Mouse (Mus musculus) heart, embryonic 15.5 days (tissue): ENCODE data around the gene Rassf3. TPM values are rescaled to one million over a fixed set of nuclear protein-coding genes. Genes with fewer than 3 reads are reported as not detected.

Experiments
- ATAC-seq: fragments of 200-750 bp; cut with Nextera tagmentation; replicated peaks from 2 replicates; pipeline ENCODE4 v1.8.0; 2017; ENCODE audit warnings: low read depth, moderate TSS enrichment; ENCODE audit not compliant: insufficient number of reproducible peaks, insufficient read depth, low FRiP score
- H3K27ac ChIP-seq: fragments of 300-500 bp; sonication (generic); 2 replicates; pipeline ENCODE4 v1.5.1; 2015; ENCODE audit warnings: mild to moderate bottlenecking, inconsistent platforms
- H3K27me3 ChIP-seq: fragments of 300-500 bp; sonication (generic); 2 replicates; pipeline ENCODE4 v1.6.1; 2015; ENCODE audit warnings: inconsistent platforms
- H3K36me3 ChIP-seq: fragments of 300-500 bp; sonication (generic); 2 replicates; pipeline ENCODE4 v1.6.1; 2015; ENCODE audit warnings: mild to moderate bottlenecking, inconsistent platforms
- H3K4me1 ChIP-seq: fragments of 300-500 bp; sonication (generic); replicated peaks from 2 replicates; pipeline ENCODE4 v1.6.1; 2015; ENCODE audit warnings: inconsistent platforms
- H3K4me2 ChIP-seq: fragments of 300-500 bp; sonication (generic); 2 replicates; pipeline ENCODE4 v1.6.1; 2015; ENCODE audit warnings: inconsistent platforms, mild to moderate bottlenecking, moderate library complexity
- H3K4me3 ChIP-seq: fragments of 300-500 bp; sonication (generic); 2 replicates; pipeline ENCODE4 v1.5.1; 2015; ENCODE audit warnings: mild to moderate bottlenecking, inconsistent platforms
- H3K9ac ChIP-seq: fragments of 300-500 bp; sonication (generic); 2 replicates; pipeline ENCODE4 v1.6.1; 2015; ENCODE audit warnings: mild to moderate bottlenecking, inconsistent platforms
- H3K9me3 ChIP-seq: fragments of 300-500 bp; sonication (generic); replicated peaks from 2 replicates; pipeline ENCODE4 v1.6.1; 2016; ENCODE audit warnings: inconsistent platforms
- WGBS: fragments of 180-500 bp; shearing (Covaris S2); methylation state at CpG from one replicate; pipeline ENCODE4 v1.1.7; 2015; ENCODE audit warnings: mixed read lengths; 5-methylcytosine and 5-hydroxymethylcytosine counted together
- polyA plus RNA-seq: library from polyadenylated mRNA; unstranded; fragments of >200 nt; fragmentation: Nextera tagmentation; extraction: Ambion mirVana; gene quantifications from 2 replicates; pipeline ENCODE4 v1.2.1, GENCODE M21; 2015

Rassf3 gene
- polyA plus RNA-seq, 1 experiment from 2014 or later: 22.2 TPM

DNA sequence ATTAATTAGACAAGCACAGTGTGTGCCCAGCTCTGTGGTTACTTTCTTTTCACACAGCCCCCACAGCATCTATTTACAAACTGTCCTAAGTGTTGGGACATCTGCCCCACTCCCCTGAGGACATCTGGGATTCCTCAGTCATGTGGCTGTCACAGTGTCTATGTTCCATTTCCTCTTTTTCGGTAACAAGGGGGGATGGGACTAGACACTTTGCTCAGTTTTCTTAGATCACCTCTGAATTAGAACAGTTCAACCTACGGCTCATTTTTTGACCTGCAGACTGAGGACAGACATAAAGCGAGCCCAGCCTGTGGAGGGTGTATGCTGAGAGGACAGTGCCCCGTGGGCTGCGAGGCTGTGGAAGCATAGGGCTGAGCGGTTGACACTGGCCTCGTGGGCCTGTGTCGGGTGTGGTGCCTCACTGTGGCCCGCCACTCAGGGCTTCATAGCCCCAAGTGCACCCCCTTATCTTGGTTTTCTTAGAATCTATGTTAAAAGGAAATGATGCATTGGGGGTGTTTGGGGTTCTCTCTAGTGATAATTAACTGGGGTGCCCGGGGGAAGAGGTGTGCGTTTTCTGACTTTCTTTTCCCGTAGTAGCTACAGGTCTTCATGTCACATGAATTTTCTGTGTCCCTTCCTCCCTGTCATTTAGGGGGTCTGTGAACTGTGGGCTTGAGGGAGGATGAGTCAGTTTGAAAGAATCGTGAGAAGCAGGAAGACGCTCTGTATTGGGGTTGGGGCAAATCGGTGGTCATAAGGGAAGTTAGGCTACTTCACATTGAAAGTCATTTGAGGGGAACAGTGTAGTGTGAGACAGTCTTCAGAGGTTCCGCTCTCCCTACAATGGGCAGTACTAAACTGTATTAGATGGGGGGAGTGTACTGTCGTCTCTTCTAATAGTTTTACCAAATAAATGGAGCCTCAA is 101.2 kb downstream of the Rassf3 start:
- Histone ChIP-seq H3K27me3 (no peaks in the 10 kb centered on the region), H3K36me3 (peaks cover 64% of the 10 kb centered on the region), H3K4me2 (no peak overlapping the region), H3K4me1 (no peaks in the 10 kb centered on the region), H3K9me3 (no peaks in the 10 kb centered on the region), H3K27ac (no peak overlapping the region), H3K4me3 (no peak overlapping the region), H3K9ac (no peak overlapping the region)
- 77% methylated on average over 17 of the region's 17 CpGs for WGBS
- no peak for ATAC-seq

DNA sequence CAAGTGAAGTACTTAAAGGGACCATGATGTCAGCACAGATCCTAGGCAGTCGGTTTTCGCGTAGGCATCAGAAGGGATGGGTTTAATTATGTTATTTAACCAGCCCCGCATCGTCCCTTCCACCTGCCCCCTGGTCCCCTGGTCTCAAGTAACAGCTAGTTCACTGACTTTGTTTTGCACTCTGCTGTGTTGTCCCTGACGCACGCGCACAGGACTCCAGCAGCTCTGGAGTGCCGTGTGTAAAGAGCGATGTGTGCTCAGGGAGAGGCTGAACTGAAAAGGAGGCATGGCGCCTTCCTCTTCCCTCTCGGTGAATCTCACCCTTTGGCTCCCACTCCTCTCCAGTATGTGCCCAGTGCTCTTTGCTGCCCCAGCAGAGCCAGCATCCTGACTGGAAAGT is 102.1 kb downstream of the Rassf3 start:
- H3K4me3 ChIP-seq: no peak overlapping the region
- peaks cover 54% of the 10 kb centered on the region for H3K36me3 ChIP-seq

DNA sequence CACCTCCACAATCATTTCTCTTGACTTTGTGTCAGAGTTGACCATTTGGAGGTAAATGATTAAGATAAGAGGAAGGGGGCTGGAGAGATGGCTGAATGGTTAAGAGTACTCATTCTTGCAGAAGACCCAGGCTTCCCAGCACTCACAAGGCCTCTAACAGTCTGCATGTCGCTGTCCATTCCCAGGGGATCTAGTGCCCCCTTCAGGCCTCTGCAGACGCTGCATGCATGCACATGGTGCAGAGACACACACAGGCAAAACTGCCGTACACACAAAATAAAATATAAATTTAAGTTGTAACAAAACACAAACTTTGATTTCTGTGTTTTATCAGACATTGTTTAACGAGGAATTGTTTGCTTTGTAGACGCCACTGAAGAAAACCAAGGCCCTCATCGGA is 105.4 kb downstream of the Rassf3 start:
- ATAC-seq: no peak
- peaks cover 25% of the 10 kb centered on the region; the same call in 1 of the 2 replicates for H3K36me3 ChIP-seq
- no peak overlapping the region for H3K27ac ChIP-seq
- H3K9me3 ChIP-seq: no peaks in the 10 kb centered on the region
- no peak overlapping the region for H3K9ac ChIP-seq
- no peak overlapping the region for H3K4me3 ChIP-seq
- H3K27me3 ChIP-seq: no peaks in the 10 kb centered on the region
- H3K4me1 ChIP-seq: peaks cover 12% of the 10 kb centered on the region
- WGBS: 93% methylated on average over 6 of the region's 6 CpGs
- H3K4me2 ChIP-seq: no peak overlapping the region

More for the DNA sequence above, 102.1 kb downstream of the Rassf3 start:
- Histone ChIP-seq H3K9ac (no peak overlapping the region), H3K4me2 (no peak overlapping the region), H3K27me3 (no peaks in the 10 kb centered on the region), H3K9me3 (no peaks in the 10 kb centered on the region), H3K4me1 (no peaks in the 10 kb centered on the region), H3K27ac (no peak overlapping the region)
- ATAC-seq: no peak
- WGBS: 85% methylated on average over 12 of the region's 12 CpGs

DNA sequence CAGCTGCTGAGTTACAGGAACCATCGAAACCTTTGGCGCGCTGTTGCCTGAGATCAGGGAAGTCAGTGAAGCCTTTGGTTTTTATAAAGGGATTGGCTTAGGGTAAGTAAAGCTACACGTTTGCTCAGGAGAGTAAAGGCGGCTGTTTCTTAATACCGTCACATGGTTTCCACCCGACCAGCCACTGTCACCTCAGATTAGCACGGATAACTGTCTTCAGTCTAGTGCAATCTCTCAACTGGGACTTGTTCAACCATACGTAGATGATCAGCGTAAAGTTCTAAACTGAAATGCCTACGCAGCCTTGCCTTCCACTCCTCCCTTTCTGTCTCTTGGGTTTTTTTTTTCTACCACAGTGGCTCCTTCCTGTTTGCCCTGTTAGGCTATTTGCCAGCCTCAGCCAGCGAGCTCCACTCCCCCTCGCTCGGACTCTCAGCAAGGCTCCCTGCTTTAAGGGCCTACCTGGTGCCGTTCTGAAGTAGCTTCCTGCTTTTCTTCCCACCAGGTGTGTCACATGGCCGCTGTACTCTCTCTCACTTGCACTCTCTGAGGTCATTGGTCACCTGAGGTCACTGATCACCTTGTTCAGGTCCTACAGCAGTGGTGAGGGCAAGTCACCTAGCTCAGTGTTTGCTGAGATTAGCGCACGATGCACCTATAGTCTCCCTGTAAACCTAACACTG is 107.2 kb downstream of the Rassf3 start:
- H3K36me3 ChIP-seq: peaks cover 14% of the 10 kb centered on the region; the same call in 1 of the 2 replicates
- no peak for ATAC-seq
- H3K4me2 ChIP-seq: no peak overlapping the region
- peaks cover 22% of the 10 kb centered on the region for H3K4me1 ChIP-seq
- H3K27me3 ChIP-seq: no peaks in the 10 kb centered on the region
- WGBS: 87% methylated on average over 18 of the region's 18 CpGs
- no peak overlapping the region for H3K9ac ChIP-seq
- no peak overlapping the region for H3K27ac ChIP-seq
- no peaks in the 10 kb centered on the region for H3K9me3 ChIP-seq
- no peak overlapping the region for H3K4me3 ChIP-seq

DNA sequence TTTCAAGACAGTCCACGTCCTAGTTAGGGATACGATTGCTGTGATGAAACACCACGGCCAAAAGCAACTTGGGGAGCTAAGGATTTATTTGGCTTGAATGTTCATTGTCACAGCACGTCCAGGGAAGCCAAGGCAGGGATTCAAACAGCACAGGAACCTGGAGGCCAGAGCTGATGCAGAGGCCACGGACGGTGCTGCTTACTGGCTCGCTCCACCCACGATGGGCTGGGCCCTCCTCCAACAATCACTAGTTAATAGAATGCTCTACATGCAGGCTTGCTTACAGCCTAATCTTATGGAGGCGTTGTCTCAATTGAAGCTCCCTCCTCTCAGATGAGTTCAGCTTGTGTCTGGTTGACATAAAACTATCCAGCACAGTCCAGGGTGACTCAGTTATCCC is 108.4 kb downstream of the Rassf3 start:
- WGBS: 83% methylated on average over 9 of the region's 9 CpGs
- H3K4me2 ChIP-seq: no peak overlapping the region

DNA sequence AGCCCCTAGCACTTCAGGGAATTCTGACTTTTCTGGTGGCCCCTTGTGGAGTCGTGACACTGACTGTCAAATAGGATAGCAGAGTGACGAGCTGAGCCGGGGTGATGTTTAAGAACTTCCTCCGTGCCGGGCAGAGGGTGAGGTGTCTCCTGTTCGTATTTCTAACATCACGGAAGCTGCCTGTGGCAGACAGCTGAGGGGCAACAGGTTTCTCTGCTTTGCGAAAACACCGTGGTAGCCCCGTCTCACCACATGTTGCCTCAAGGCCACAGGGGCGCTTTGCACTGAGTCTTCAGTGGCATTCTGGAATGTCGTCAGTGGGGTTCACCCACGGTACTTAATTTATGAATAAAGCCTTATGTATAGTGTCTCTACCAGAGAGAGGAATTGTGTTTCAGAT is 108.9 kb downstream of the Rassf3 start:
- Histone ChIP-seq H3K4me1 (peaks cover 22% of the 10 kb centered on the region), H3K9ac (no peak overlapping the region), H3K4me2 (no peak overlapping the region), H3K4me3 (no peak overlapping the region), H3K36me3 (0 out of 2 replicates have a peak, but pooled peaks cover 14% of the 10 kb centered on the region), H3K27ac (no peak overlapping the region), H3K9me3 (no peaks in the 10 kb centered on the region), H3K27me3 (no peaks in the 10 kb centered on the region)
- 80% methylated on average over 13 of the region's 13 CpGs for WGBS
- ATAC-seq: no peak

More for the DNA sequence above, 108.4 kb downstream of the Rassf3 start:
- Histone ChIP-seq H3K27ac (no peak overlapping the region), H3K9ac (no peak overlapping the region), H3K36me3 (0 out of 2 replicates have a peak, but pooled peaks cover 14% of the 10 kb centered on the region), H3K27me3 (no peaks in the 10 kb centered on the region), H3K4me3 (no peak overlapping the region), H3K9me3 (no peaks in the 10 kb centered on the region), H3K4me1 (peaks cover 22% of the 10 kb centered on the region)
- no peak for ATAC-seq

DNA sequence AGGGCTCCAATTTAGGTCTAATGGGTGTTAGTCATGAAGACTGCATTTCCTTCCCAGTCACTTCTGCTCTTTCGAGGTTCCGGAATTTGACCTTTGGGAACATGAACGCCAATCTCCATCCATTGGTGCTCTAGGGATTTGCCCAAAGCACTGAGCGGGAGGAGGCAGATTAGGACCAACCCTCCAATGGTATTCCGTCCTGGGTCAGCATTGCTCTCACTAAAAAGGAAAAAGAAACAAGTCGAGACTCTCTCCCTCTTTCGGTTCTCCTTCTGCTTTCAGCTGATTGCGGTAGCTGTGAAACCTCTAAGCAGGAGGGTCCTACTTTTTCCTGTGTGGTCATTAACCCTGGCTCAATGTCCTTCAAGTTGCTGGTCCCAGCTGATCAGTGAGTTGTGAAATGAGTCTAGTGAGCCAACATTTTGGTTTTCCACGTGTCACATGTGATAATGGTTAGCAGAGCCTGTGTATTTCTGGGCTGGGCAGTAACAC is 110.3 kb downstream of the Rassf3 start:
- peak overlapping the region; percentile 89 for H3K9ac ChIP-seq
- peaks cover 22% of the 10 kb centered on the region for H3K4me1 ChIP-seq
- no peaks in the 10 kb centered on the region for H3K9me3 ChIP-seq
- 0 out of 2 replicates have a peak overlapping the region, but pooled peaks have one; percentile 78 for H3K27ac ChIP-seq
- H3K36me3 ChIP-seq: 0 out of 2 replicates have a peak, but pooled peaks cover 8% of the 10 kb centered on the region
- H3K4me3 ChIP-seq: peak overlapping the region; percentile 93
- no peak for ATAC-seq
- 11% methylated on average over 9 of the region's 9 CpGs for WGBS
- H3K27me3 ChIP-seq: no peaks in the 10 kb centered on the region
- peak overlapping the region; percentile 80 for H3K4me2 ChIP-seq

DNA sequence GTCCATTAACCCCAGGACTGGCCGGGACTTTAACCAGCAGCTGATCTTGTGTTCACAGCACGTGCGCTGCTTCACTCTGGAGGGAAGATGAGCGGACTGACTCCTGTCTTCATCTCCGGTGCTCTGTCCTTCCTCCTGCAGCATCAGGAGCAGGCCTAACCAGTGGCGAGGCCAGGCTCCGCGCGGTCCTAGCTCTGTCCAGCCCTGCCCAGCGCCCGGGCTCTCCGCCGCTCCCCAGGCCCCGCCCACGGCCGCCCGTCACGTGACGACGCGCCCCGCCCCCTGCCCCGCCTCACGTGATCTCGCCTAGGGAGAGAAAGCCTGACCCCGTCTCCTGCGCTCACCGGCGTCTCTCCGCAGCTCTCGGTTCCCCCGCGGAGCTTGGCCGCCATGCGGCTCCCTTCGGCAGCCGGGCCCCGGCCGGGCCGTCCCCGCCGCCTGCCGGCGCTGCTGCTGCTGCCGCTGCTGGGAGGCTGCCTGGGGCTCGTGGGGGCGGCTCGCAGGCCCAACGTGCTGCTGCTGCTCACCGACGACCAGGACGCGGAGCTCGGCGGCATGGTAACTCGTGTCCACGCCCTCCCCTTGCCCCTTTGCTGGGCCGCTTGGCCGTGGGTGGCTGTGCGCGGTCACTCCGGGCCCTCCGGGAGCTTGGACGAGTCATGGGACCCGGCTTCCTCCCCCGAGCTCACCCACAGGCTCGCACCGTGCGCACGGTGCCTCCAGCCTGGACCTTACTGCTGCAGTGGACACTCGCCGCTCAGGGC is 111.2 kb downstream of the Rassf3 start, which contains the start of gene Gns:
Gene Gns, plus strand, starts transcription at position 290 of the 764 bp plus-strand sequence.
- Histone ChIP-seq H3K27ac (peak within 1 kb of the TSS; percentile 78), H3K9me3 (no peaks in the 10 kb centered on the region), H3K4me2 (peak within 1 kb of the TSS; percentile 80), H3K27me3 (no peaks in the 10 kb centered on the region), H3K9ac (peak within 1 kb of the TSS; percentile 89), H3K4me3 (peak within 1 kb of the TSS; percentile 93), H3K36me3 (no peaks in the 10 kb centered on the region), H3K4me1 (peaks cover 22% of the 10 kb centered on the region)
- under 1% methylated on average over 70 of the region's 72 CpGs for WGBS
- ATAC-seq: peak; percentile 97

DNA sequence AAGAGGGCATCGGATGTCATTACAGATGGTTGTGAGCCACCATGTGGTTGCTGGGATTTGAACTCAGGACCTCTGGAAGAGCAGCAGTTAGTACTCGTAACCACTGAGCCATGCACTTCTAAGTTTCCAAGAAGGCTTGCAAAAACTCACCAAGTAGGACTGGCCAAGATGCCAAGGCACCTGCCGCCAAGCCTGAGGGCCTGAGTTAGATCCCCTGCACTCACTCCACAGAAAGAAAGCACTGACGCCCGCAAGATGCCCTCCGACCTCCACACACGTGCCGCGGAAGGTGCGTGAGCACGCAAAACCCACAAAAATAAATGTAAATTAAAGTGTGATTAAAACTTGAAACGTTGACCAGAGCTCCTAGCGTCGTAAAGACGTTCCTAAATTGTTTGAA is 111.8 kb downstream of the Rassf3 start:
- 26% methylated on average over 15 of the region's 15 CpGs for WGBS
- peaks cover 22% of the 10 kb centered on the region for H3K4me1 ChIP-seq
- H3K9me3 ChIP-seq: no peaks in the 10 kb centered on the region
- H3K27ac ChIP-seq: no peak overlapping the region
- no peaks in the 10 kb centered on the region for H3K27me3 ChIP-seq
- no peak for ATAC-seq
- peak overlapping the region; percentile 80 for H3K4me2 ChIP-seq
- no peaks in the 10 kb centered on the region for H3K36me3 ChIP-seq
- H3K4me3 ChIP-seq: peak overlapping the region; percentile 93
- peak overlapping the region; percentile 54; the same call in 1 of the 2 replicates for H3K9ac ChIP-seq

DNA sequence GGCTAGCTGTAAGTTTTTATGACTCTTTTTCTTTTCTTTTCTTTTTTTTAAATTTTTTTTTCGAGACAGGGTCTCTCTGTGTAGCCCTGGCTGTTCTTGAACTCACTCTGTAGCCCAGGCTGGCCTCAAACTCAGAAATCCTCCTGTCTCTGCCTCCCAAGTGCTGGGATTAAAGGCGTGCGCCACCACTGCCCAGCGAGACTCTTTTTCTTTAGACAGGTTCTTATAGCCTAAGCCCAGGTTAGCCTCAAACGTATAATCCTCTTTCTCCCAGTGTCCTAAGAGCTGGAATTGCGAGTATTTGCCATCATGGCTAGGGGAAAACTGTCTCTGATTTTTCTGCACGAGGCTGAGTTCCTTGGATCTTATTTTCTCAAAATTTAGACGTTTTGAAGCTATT is 112.9 kb downstream of the Rassf3 start:
- no peak for ATAC-seq

More for the DNA sequence above, 112.9 kb downstream of the Rassf3 start:
- 78% methylated on average over 8 of the region's 8 CpGs for WGBS
- Histone ChIP-seq H3K27ac (no peak overlapping the region), H3K4me1 (peaks cover 22% of the 10 kb centered on the region), H3K4me3 (no peak overlapping the region), H3K9ac (no peak overlapping the region), H3K4me2 (no peak overlapping the region), H3K9me3 (no peaks in the 10 kb centered on the region), H3K27me3 (no peaks in the 10 kb centered on the region), H3K36me3 (no peaks in the 10 kb centered on the region)
